Mouse (Mus musculus) embryonic facial prominence, embryonic 15.5 days (tissue): ENCODE results near the gene Lrrc46. TPM values are rescaled to one million over a fixed set of nuclear protein-coding genes. Genes with fewer than 3 reads are reported as not detected.

Source experiments
- ATAC-seq: fragments of 200-750 bp; cut with Nextera tagmentation; 2 replicates; pipeline ENCODE4 v1.8.0; 2017; ENCODE audit warnings: low read depth, moderate TSS enrichment; ENCODE audit not compliant: insufficient number of reproducible peaks, low FRiP score, low TSS enrichment
- H3K27ac ChIP-seq: fragments of 300-500 bp; sonication (generic); replicated peaks from 2 replicates; pipeline ENCODE4 v1.5.1; 2015; ENCODE audit warnings: mild to moderate bottlenecking, inconsistent platforms
- H3K27me3 ChIP-seq: fragments of 300-500 bp; sonication (generic); 2 replicates; pipeline ENCODE4 v1.6.1; 2015; ENCODE audit warnings: inconsistent platforms
- H3K36me3 ChIP-seq: fragments of 300-500 bp; sonication (generic); 2 replicates; pipeline ENCODE4 v1.6.1; 2015; ENCODE audit warnings: mild to moderate bottlenecking, inconsistent platforms
- H3K4me1 ChIP-seq: fragments of 300-500 bp; sonication (generic); 2 replicates; pipeline ENCODE4 v1.6.1; 2015; ENCODE audit warnings: inconsistent platforms
- H3K4me2 ChIP-seq: fragments of 300-500 bp; sonication (generic); replicated peaks from 2 replicates; pipeline ENCODE4 v1.6.1; 2015; ENCODE audit warnings: mild to moderate bottlenecking, inconsistent platforms
- H3K4me3 ChIP-seq: fragments of 300-500 bp; sonication (generic); replicated peaks from 2 replicates; pipeline ENCODE4 v1.5.1; 2015; ENCODE audit warnings: mild to moderate bottlenecking, inconsistent platforms
- H3K9ac ChIP-seq: fragments of 300-500 bp; sonication (generic); 2 replicates; pipeline ENCODE4 v1.6.1; 2015; ENCODE audit warnings: inconsistent platforms
- H3K9me3 ChIP-seq: fragments of 300-500 bp; sonication (generic); replicated peaks from 2 replicates; pipeline ENCODE4 v1.6.1; 2016; ENCODE audit warnings: inconsistent platforms
- WGBS: fragments of 180-500 bp; shearing (Covaris S2); methylation state at CpG from one replicate; pipeline ENCODE4 v1.1.7; 2015; 5-methylcytosine and 5-hydroxymethylcytosine counted together
- polyA plus RNA-seq: library from polyadenylated mRNA; unstranded; fragments of >200 nt; fragmentation: Nextera tagmentation; extraction: Ambion mirVana; gene quantifications from 2 replicates; pipeline ENCODE4 v1.2.1, GENCODE M21; 2015

Lrrc46 gene
- 9.5 and 21.4 TPM in 2 replicates for polyA plus RNA-seq

- H3K27me3 ChIP-seq = no peaks in the 10 kb centered on the region
- H3K27ac ChIP-seq = peak within 1 kb of the TSS; percentile 74
- H3K9me3 ChIP-seq = no peaks in the 10 kb centered on the region
- peaks cover 16% of the 10 kb centered on the region for H3K4me1 ChIP-seq
- H3K36me3 ChIP-seq = peaks cover 14% of the 10 kb centered on the region
- H3K4me2 ChIP-seq = peak within 1 kb of the TSS; percentile 85
- H3K9ac ChIP-seq = peak within 1 kb of the TSS; percentile 72
- ATAC-seq = peak; percentile 88
- peak within 1 kb of the TSS; percentile 91 for H3K4me3 ChIP-seq
- WGBS = under 1% methylated on average over 48 of the region's 48 CpGs
Measured at GRCm38 (mm10) chr11:97041022-97041899, at the start of gene Lrrc46, which contains the start of gene Mrpl10. Gene Lrrc46 (minus strand): TSS chr11:97041407. Gene Mrpl10 (plus strand): TSS chr11:97041560.

GRCm38 (mm10) chr11:97086365-97086764 lies 45.2 kb upstream of the Lrrc46 start:
- Histone ChIP-seq H3K9ac (no peak overlapping the region), H3K4me3 (no peak overlapping the region), H3K36me3 (no peaks in the 10 kb centered on the region), H3K4me2 (no peak overlapping the region), H3K27me3 (0 out of 2 replicates have a peak, but pooled peaks cover 6% of the 10 kb centered on the region), H3K4me1 (peaks cover 13% of the 10 kb centered on the region), H3K9me3 (0 out of 2 replicates have a peak, but pooled peaks cover 5% of the 10 kb centered on the region), H3K27ac (no peak overlapping the region)
- WGBS = 68% methylated on average over 6 of the region's 6 CpGs
- no peak for ATAC-seq

GRCm38 (mm10) chr11:97084821-97085505 lies 43.8 kb upstream of the Lrrc46 start:
- Histone ChIP-seq H3K4me1 (peaks cover 13% of the 10 kb centered on the region), H3K27me3 (0 out of 2 replicates have a peak, but pooled peaks cover 6% of the 10 kb centered on the region), H3K9me3 (0 out of 2 replicates have a peak, but pooled peaks cover 5% of the 10 kb centered on the region), H3K27ac (no peak overlapping the region), H3K4me3 (no peak overlapping the region), H3K36me3 (no peaks in the 10 kb centered on the region), H3K4me2 (no peak overlapping the region), H3K9ac (no peak overlapping the region)
- 81% methylated on average over 15 of the region's 15 CpGs for WGBS
- no peak for ATAC-seq

GRCm38 (mm10) chr11:97083401-97084140 lies 42.4 kb upstream of the Lrrc46 start:
- H3K9me3 ChIP-seq = no peaks in the 10 kb centered on the region
- WGBS = 20% methylated on average over 22 of the region's 22 CpGs
- H3K27ac ChIP-seq = no peak overlapping the region
- no peak overlapping the region for H3K4me3 ChIP-seq
- H3K4me1 ChIP-seq = peaks cover 13% of the 10 kb centered on the region
- H3K36me3 ChIP-seq = no peaks in the 10 kb centered on the region
- 0 out of 2 replicates have a peak, but pooled peaks cover 6% of the 10 kb centered on the region for H3K27me3 ChIP-seq
- peak overlapping the region; percentile 27 for H3K4me2 ChIP-seq
- no peak overlapping the region for H3K9ac ChIP-seq
- no peak for ATAC-seq

- H3K27ac ChIP-seq = no peak overlapping the region
- H3K9me3 ChIP-seq = no peaks in the 10 kb centered on the region
- H3K36me3 ChIP-seq = no peaks in the 10 kb centered on the region
- H3K4me1 ChIP-seq = peaks cover 13% of the 10 kb centered on the region
- no peak overlapping the region for H3K9ac ChIP-seq
- no peak overlapping the region for H3K4me3 ChIP-seq
- no peak for ATAC-seq
- H3K27me3 ChIP-seq = 0 out of 2 replicates have a peak, but pooled peaks cover 6% of the 10 kb centered on the region
- 23% methylated on average over 11 of the region's 11 CpGs for WGBS
- H3K4me2 ChIP-seq = no peak overlapping the region; the same call in 1 of the 2 replicates
Measured at GRCm38 (mm10) chr11:97082977-97083376, 41.8 kb upstream of the Lrrc46 start.

- no peak for ATAC-seq
- no peak overlapping the region for H3K4me3 ChIP-seq
- no peak overlapping the region for H3K4me2 ChIP-seq
- H3K27ac ChIP-seq = no peak overlapping the region
- WGBS = 16% methylated on average over 9 of the region's 9 CpGs
- H3K4me1 ChIP-seq = peaks cover 13% of the 10 kb centered on the region
- H3K9ac ChIP-seq = no peak overlapping the region
- no peaks in the 10 kb centered on the region for H3K36me3 ChIP-seq
- H3K27me3 ChIP-seq = 0 out of 2 replicates have a peak, but pooled peaks cover 6% of the 10 kb centered on the region
- no peaks in the 10 kb centered on the region for H3K9me3 ChIP-seq
Measured at GRCm38 (mm10) chr11:97080291-97080690, 39.1 kb upstream of the Lrrc46 start.

- Histone ChIP-seq H3K36me3 (no peaks in the 10 kb centered on the region), H3K27ac (no peak overlapping the region), H3K4me1 (peaks cover 8% of the 10 kb centered on the region), H3K9me3 (no peaks in the 10 kb centered on the region), H3K4me2 (no peak overlapping the region), H3K27me3 (0 out of 2 replicates have a peak, but pooled peaks cover 6% of the 10 kb centered on the region), H3K4me3 (no peak overlapping the region), H3K9ac (no peak overlapping the region)
- 51% methylated on average over 4 of the region's 4 CpGs for WGBS
- ATAC-seq = no peak
Measured at GRCm38 (mm10) chr11:97078751-97079150, 37.5 kb upstream of the Lrrc46 start.

- 67% methylated on average over 8 of the region's 8 CpGs for WGBS
- H3K9ac ChIP-seq = no peak overlapping the region
- no peak overlapping the region for H3K4me3 ChIP-seq
- no peak overlapping the region for H3K27ac ChIP-seq
- ATAC-seq = no peak
- H3K9me3 ChIP-seq = no peaks in the 10 kb centered on the region
- no peaks in the 10 kb centered on the region for H3K36me3 ChIP-seq
- H3K4me1 ChIP-seq = no peaks in the 10 kb centered on the region
- H3K4me2 ChIP-seq = no peak overlapping the region
- H3K27me3 ChIP-seq = no peaks in the 10 kb centered on the region
Measured at GRCm38 (mm10) chr11:97074235-97074634, 33.0 kb upstream of the Lrrc46 start.

GRCm38 (mm10) chr11:97072533-97072932 lies 31.3 kb upstream of the Lrrc46 start:
- no peaks in the 10 kb centered on the region for H3K4me1 ChIP-seq
- H3K36me3 ChIP-seq = peaks cover 14% of the 10 kb centered on the region; the same call in 1 of the 2 replicates
- no peak overlapping the region for H3K4me3 ChIP-seq
- H3K9me3 ChIP-seq = no peaks in the 10 kb centered on the region
- WGBS = 25% methylated on average over 3 of the region's 3 CpGs
- no peak for ATAC-seq
- H3K4me2 ChIP-seq = no peak overlapping the region
- no peak overlapping the region for H3K9ac ChIP-seq
- H3K27me3 ChIP-seq = no peaks in the 10 kb centered on the region
- H3K27ac ChIP-seq = no peak overlapping the region

GRCm38 (mm10) chr11:97071129-97071528 lies 29.9 kb upstream of the Lrrc46 start:
- Histone ChIP-seq H3K36me3 (peaks cover 21% of the 10 kb centered on the region), H3K9ac (no peak overlapping the region), H3K9me3 (no peaks in the 10 kb centered on the region), H3K27ac (no peak overlapping the region), H3K4me3 (no peak overlapping the region), H3K4me1 (no peaks in the 10 kb centered on the region), H3K4me2 (no peak overlapping the region), H3K27me3 (no peaks in the 10 kb centered on the region)
- 83% methylated on average over 1 of the region's 1 CpGs for whole genome bisulfite sequencing
- no peak for ATAC-seq
